Mouse (Mus musculus) left cerebral cortex, adult 8-10 months (tissue): Measurements from ENCODE around the gene Sec23b. TPM values are rescaled to one million over a fixed set of nuclear protein-coding genes. Genes with fewer than 3 reads are reported as not detected.
"Not testable (repeated sequence)": the region's sequence is repeated elsewhere in the genome, so short reads cannot be mapped to it uniquely, and the experiment has no call there.

Source experiments
- DNase-seq, 2 experiments: peaks; one replicate each; pipeline ENCODE4 v3.0.0; 2022; ENCODE audit warnings: low spot score in 2 of 2
- total RNA-seq, 4 experiments: library from RNA; stranded (reverse); gene quantifications; 2 replicates each; pipeline ENCODE4 v1.2.4; 2022

Gene Sec23b
- 10 to 100 TPM; 45.7 to 65.9 (median 51.7) TPM for total RNA-seq

- DNase-seq: peak; percentile 94 to 95
Measured at GRCm38 (mm10) chr2:144555820-144556552, at the start of gene Sec23b. TSS of gene Sec23b (plus strand) at chr2:144556229.

GRCm38 (mm10) chr2:144514619-144515018, 41.4 kb upstream of the Sec23b start:
- DNase-seq: no peak

GRCm38 (mm10) chr2:144519772-144520171, 36.3 kb upstream of the Sec23b start:
- DNase-seq: no peak

- DNase-seq: no peak
Measured at GRCm38 (mm10) chr2:144525856-144526255, 30.2 kb upstream of the Sec23b start.

GRCm38 (mm10) chr2:144526981-144527820, 28.8 kb upstream of the Sec23b start, which contains the start of the genes Dzank1 and Polr3f:
TSS of gene Dzank1 (minus strand) at chr2:144527414.
TSS of gene Polr3f (plus strand) at chr2:144527718.
- DNase-seq: peak; percentile 98

- DNase-seq: no peak
Measured at GRCm38 (mm10) chr2:144527821-144528174, 28.2 kb upstream of the Sec23b start.

- DNase-seq: no peak
Measured at GRCm38 (mm10) chr2:144537123-144537522, 18.9 kb upstream of the Sec23b start.

- DNase-seq: no peak
Measured at GRCm38 (mm10) chr2:144541246-144541645, 14.8 kb upstream of the Sec23b start.

GRCm38 (mm10) chr2:144543670-144544069, 12.4 kb upstream of the Sec23b start:
- DNase-seq: no peak

- DNase-seq: no peak
Measured at GRCm38 (mm10) chr2:144544630-144545029, 11.4 kb upstream of the Sec23b start.

- DNase-seq: no peak
Measured at GRCm38 (mm10) chr2:144545061-144545460, 11.0 kb upstream of the Sec23b start.

GRCm38 (mm10) chr2:144545481-144545880, 10.5 kb upstream of the Sec23b start:
- no peak for DNase-seq

- no peak for DNase-seq
Measured at GRCm38 (mm10) chr2:144547559-144547958, 8.5 kb upstream of the Sec23b start.

- peak; percentile 60 to 65 for DNase-seq
Measured at GRCm38 (mm10) chr2:144550529-144550928, 5.5 kb upstream of the Sec23b start, which contains the start of gene Rbbp9. TSS of gene Rbbp9 (minus strand) at chr2:144550869.

- DNase-seq: no peak
Measured at GRCm38 (mm10) chr2:144553905-144554304, 2.1 kb upstream of the Sec23b start.

GRCm38 (mm10) chr2:144555286-144555819, 676 bp upstream of the Sec23b start:
- DNase-seq: no peak

- DNase-seq: no peak
Measured at GRCm38 (mm10) chr2:144588723-144589122, 32.7 kb downstream of the Sec23b start.

- DNase-seq: not testable (repeated sequence)
Measured at GRCm38 (mm10) chr2:144593036-144593435, 37.0 kb downstream of the Sec23b start.

GRCm38 (mm10) chr2:144593951-144594651, 38.1 kb downstream of the Sec23b start, which contains the start of gene Smim26:
TSS of gene Smim26 (plus strand) at chr2:144594054.
- DNase-seq: peak; percentile 65 to 83

GRCm38 (mm10) chr2:144598006-144598405, 42.0 kb downstream of the Sec23b start:
- no peak for DNase-seq
